Mouse (Mus musculus) mouse embryonic stem cell (cell line): ENCODE measurements around the gene Heatr5b.

Experiments
- in situ Hi-C, 2 experiments: fragments of 300-500 bp; cut with MboI; formaldehyde crosslinking; loops; 1 replicate in 1 of 2; 3 replicates in 1 of 2; pipeline ENCODE4 v1.14.3; 2019 to 2020; ENCODE audit warnings: low sequenced_read_pairs in 2 of 2, low pct_unique_long_range_greater_than_20kb in 1 of 2, mixed read lengths in 1 of 2; ENCODE audit not compliant: unreplicated experiment in 1 of 2

Gene Heatr5b

GRCm38 (mm10) chr17:78721690-78722089 lies 113.5 kb downstream of the Heatr5b start:
- in situ Hi-C loops: no loop called here

- in situ Hi-C loops: no loop called here
Measured at GRCm38 (mm10) chr17:78719086-78719485, 116.1 kb downstream of the Heatr5b start.

- in situ Hi-C loops: no loop called here
Measured at GRCm38 (mm10) chr17:78710258-78710657, 124.9 kb downstream of the Heatr5b start.

- in situ Hi-C loops: no loop called here
Measured at GRCm38 (mm10) chr17:78708422-78708821, 126.7 kb downstream of the Heatr5b start.

DNA sequence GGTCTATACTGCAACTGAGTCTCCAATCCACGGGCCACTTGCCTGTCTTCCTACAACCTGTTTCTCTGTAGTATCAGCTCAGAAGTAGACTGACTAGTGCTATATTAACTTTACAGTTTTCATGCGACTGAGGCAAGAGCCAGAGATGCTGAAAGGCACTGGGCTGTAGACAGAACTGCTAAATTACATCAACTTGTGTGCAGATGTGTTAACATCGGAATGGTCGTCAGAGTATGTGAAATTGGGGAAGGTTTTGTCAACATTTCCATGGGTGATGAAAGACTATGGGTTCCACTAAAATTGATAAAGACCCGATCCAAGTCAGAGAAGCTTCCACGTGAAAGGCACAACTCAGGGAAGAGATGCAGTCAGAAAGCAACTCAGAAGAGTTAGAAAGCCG lies 132.2 kb downstream of the Heatr5b start:
- in situ Hi-C loops: no loop called here
